Mouse (Mus musculus): ENCODE measurements at regions not wholly inside any gene's neighbourhood (a gene's known extent, or its start where the extent isn't known, plus 50 kb on each side); places are given as distances from the start of the nearest gene placed in this dataset.
A peak's percentile ranks its signal among the peaks of the same experiment; 100 is the strongest.

DNA sequence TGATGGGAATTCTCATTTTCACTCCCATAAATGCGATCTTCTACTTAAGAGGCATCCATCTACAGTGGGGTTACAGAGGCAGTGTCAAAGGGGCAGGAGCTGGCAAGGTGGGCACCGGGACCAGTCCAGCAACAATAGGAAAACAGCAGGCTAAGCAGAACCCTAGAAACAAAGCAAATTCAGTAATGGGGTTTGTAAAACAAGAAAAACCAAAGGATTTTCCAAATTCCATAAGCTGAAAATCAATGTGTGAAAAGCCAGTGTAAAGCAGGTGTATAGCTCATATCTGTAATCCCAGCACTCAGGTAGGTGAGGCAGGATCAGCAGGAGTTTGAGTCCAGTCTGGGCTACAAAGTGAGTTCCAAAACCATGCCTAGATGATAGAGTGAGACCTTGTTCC lies 69.2 kb upstream of the Pitx2 start:
- no peak overlapping the region for H3K4me3 ChIP-seq (ENCODE audit: low read depth, low read length)
- no peaks in the 10 kb centered on the region for H3K36me3 ChIP-seq (ENCODE audit: control insufficient read depth, insufficient read depth, low read length)
- DNase-seq (ENCODE audit: low spot score), result no peak
- no peak overlapping the region for H3K4me2 ChIP-seq (ENCODE audit: low read depth, low read length, severe bottlenecking)
- no peak overlapping the region for H3K27ac ChIP-seq (ENCODE audit: low read depth, low read length)
- no peak overlapping the region for H3K9ac ChIP-seq (ENCODE audit: low read length)
- no peaks in the 10 kb centered on the region for H3K9me3 ChIP-seq (ENCODE audit: control insufficient read depth, low read length)
- 82% methylated on average over 2 of the region's 2 CpGs for WGBS
- ATAC-seq (replicated peaks; ENCODE audit: low FRiP score), result no peak
- 0 out of 2 replicates have a peak, but pooled peaks cover 1% of the 10 kb centered on the region for H3K4me1 ChIP-seq (replicated peaks; ENCODE audit: control insufficient read depth, insufficient read depth, low read length)
- no peaks in the 10 kb centered on the region for H3K27me3 ChIP-seq (ENCODE audit: control insufficient read depth, insufficient read depth, low read length)

- Histone ChIP-seq H3K36me3 (ENCODE audit: control insufficient read depth, insufficient read depth, low read length) (no peaks in the 10 kb centered on the region), H3K4me3 (ENCODE audit: low read depth, low read length) (no peak overlapping the region), H3K9ac (ENCODE audit: low read length) (no peak overlapping the region), H3K9me3 (ENCODE audit: control insufficient read depth, low read length) (no peaks in the 10 kb centered on the region), H3K4me2 (ENCODE audit: low read depth, low read length, severe bottlenecking) (no peak overlapping the region), H3K27ac (ENCODE audit: low read depth, low read length) (no peak overlapping the region), H3K4me1 (replicated peaks; ENCODE audit: control insufficient read depth, insufficient read depth, low read length) (0 out of 2 replicates have a peak, but pooled peaks cover 1% of the 10 kb centered on the region), H3K27me3 (ENCODE audit: control insufficient read depth, insufficient read depth, low read length) (no peaks in the 10 kb centered on the region)
- DNase-seq (ENCODE audit: low spot score), result no peak
- peak; percentile 79 for ATAC-seq (replicated peaks; ENCODE audit: low FRiP score)
- WGBS, result 21% methylated on average over 8 of the region's 8 CpGs
Measured at GRCm38 (mm10) chr3:129131140-129131539, 68.5 kb upstream of the Pitx2 start.

- Histone ChIP-seq H3K9me3 (ENCODE audit: control insufficient read depth, low read length) (no peaks in the 10 kb centered on the region), H3K36me3 (ENCODE audit: control insufficient read depth, insufficient read depth, low read length) (no peaks in the 10 kb centered on the region), H3K27me3 (ENCODE audit: control insufficient read depth, insufficient read depth, low read length) (no peaks in the 10 kb centered on the region), H3K4me2 (ENCODE audit: low read depth, low read length, severe bottlenecking) (no peak overlapping the region), H3K27ac (ENCODE audit: low read depth, low read length) (no peak overlapping the region), H3K4me1 (replicated peaks; ENCODE audit: control insufficient read depth, insufficient read depth, low read length) (0 out of 2 replicates have a peak, but pooled peaks cover 1% of the 10 kb centered on the region), H3K4me3 (ENCODE audit: low read depth, low read length) (no peak overlapping the region), H3K9ac (ENCODE audit: low read length) (no peak overlapping the region)
- ATAC-seq (replicated peaks; ENCODE audit: low FRiP score) (peak; percentile 42; the same call in 1 of the 2 replicates), DNase-seq (ENCODE audit: low spot score) (no peak)
- 46% methylated on average over 6 of the region's 6 CpGs for WGBS
Measured at GRCm38 (mm10) chr3:129131877-129132433, 67.7 kb upstream of the Pitx2 start.

All from forebrain, embryonic 11.5 days (tissue).